Mouse (Mus musculus) kidney, postnatal 25 days (tissue): Measurements from ENCODE around the gene Epha6.

Experiments
- DNase-seq, 2 experiments: peaks; one replicate each; pipeline ENCODE4 v3.0.0; 2021; ENCODE audit warnings: mixed read lengths in 2 of 2

The Epha6 gene

DNA sequence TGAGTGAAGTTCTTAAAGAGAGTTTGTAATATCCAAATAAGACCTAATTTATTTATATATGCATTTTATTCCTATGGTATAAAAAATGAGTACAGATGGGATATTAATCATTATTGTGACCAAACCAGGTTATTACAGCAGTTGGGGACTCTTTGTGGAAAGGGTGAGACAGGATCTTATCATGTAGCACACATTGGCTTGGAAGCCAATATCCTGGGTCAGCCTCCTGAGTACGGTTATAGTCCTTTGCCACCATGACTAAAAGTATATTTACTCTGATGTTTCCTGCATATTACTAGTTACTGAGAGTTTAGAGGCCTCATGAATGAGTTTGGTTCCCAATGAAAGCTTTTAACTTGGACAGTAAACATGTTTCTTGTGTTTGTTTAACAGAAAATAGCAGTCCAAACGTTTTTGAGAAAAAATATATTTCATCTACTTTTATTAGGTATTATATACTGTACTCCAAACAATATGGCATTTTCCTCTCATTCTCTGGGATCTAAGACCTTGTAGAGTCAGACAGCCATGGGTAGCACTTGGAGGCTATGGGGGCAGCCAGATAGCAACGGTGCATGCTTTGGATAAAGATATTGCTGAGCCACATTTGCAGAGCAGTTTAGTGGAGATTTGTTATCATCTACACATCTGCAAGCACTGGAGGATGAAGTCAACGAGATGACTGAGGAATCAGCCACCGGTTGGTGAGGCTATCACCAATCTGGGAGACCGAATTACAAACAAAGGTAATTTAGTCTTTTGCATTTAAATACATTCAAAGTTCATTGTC, 340.4 kb downstream of the Epha6 start:
- DNase-seq, result no peak

GRCm38 (mm10) chr16:60258151-60258635, 347.1 kb downstream of the Epha6 start:
- no peak for DNase-seq

- no peak for DNase-seq
Observed at GRCm38 (mm10) chr16:60257623-60258022, 347.7 kb downstream of the Epha6 start.

GRCm38 (mm10) chr16:60257044-60257443, 348.3 kb downstream of the Epha6 start:
- no peak for DNase-seq

DNA sequence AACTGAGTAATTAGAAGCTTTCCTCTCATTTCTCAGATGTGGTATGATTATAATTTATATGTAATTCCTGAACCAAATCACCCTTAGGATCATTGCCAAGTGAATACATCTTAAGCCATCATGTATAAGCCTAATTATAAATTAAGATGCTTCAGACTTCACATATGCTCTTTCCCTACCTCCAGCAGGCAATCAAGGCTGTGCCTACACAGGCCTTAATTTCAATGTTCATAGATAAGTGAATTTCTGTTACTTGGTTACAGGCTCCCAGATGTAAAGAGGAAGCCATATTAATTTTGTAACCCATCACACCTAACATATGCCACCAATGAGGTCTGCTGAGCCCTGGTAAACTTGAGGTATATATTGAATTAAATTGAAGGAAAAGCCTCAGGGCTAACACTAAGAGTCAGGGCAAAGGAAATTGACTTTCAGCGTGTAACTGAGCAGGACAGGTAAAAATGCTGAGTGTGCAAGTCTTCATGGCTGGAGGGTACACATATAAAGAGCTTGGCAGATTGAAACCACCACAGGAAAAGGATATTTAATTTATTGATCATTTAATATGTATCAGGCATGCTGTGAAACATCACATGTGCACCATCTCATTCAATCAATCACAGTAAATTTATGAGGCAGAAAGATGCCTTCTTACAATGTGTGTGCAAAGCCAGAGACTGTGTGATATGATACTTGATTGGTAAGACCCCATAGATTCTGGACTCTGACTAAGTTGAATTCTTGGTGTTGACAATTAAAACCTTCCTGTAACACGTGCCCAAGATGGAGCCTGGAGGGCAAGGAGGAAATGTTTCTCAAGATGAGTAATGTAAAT, 365.8 kb downstream of the Epha6 start:
- no peak for DNase-seq

DNA sequence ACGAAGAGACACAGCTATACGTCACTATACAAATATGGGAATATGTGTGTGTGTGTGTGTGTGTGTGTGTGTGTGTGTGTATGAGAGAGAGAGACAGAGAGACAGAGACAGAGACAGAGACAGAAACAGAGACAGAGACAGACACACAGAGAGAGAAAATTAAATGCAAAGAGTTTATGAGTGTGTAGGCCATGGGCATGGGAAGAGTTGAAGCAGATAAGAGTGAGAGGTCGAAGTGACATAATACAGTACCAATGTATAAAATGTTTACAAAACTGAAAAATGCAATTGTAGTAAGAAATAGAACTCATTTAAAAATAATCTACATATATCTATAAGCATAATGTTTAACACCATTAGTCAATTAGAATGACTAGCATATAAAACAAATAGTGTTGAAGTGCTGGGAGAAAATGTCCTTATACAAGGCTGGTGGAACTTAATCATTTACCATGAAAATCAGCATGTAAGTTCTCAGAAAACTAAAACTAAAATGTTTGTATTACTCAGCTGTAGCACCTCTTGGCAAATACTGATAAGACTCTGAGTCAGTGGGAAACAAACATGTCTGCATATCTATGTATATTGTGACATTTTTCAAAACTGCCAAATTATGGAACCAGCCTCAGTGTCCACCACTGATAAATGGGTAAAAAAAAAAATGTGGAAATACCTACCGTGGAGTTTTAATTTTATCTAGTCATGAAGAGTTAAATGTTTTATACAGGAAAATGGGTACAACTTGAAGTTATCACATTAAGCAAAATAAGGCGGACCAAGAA, 371.2 kb downstream of the Epha6 start:
- no peak for DNase-seq

DNA sequence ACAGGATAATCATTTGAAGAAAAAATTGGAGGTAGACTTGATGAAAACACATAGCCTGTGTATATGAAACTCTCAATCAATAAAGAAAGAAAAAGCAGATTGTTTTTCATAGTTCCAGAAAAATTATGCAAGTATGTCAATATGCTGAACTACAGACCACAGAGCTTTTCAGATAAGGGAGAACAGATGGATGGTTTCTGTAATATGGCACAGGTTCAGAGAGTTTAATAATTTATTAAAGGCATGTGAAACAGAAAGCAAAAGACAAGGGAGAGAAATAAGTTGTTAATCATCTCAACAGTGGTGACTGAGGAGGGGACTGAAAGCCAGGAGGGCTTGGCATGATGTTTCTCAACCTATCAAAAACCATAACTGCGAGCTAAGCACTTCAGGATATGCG, 372.3 kb downstream of the Epha6 start:
- no peak for DNase-seq

- no peak for DNase-seq
Observed at GRCm38 (mm10) chr16:60209151-60209550, 396.2 kb downstream of the Epha6 start.

- DNase-seq, result no peak
Observed at GRCm38 (mm10) chr16:60175580-60175979, 429.8 kb downstream of the Epha6 start.

GRCm38 (mm10) chr16:60152439-60152838, 452.9 kb downstream of the Epha6 start:
- DNase-seq, result no peak

DNA sequence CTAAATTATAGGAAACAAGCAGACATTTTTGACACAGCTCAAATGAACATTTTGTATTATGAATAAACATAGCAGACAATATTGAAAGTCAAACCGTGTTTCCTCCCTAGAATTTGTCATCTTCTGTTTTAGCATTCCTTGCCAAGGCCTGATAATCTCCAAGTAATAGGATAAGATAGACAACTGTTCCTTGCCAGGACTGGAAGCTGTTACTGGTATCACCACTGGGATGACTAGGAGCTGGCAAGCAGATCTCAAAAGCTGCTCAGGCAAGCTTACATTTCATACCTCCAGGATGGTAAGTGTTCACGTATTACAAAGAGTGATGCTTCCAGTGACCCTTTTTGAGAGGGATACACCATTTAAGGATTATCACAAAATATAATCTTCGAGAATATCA, 461.0 kb downstream of the Epha6 start:
- no peak for DNase-seq

GRCm38 (mm10) chr16:60121435-60121834, 483.9 kb downstream of the Epha6 start:
- no peak for DNase-seq

DNA sequence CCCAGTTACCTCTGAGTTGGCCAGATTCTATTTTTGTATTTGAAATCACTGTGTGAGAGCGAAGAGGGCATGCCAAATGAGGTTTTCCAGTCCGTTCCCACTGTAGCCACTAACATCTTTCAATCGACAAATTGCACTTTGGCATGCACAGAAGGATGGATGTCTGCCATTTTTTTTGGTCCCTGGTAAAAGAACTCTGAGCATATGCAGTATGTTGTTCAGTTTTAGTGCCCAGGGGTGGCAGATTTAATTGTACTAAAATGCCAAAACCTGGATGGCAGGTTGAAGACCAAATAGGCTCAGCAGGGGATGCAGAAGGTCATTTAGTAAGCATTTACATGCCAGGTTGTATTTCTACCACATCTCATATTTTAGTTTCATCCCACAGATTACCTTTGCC, 503.1 kb downstream of the Epha6 start:
- no peak for DNase-seq

- DNase-seq, result no peak
Observed at GRCm38 (mm10) chr16:60095333-60095732, 510.0 kb downstream of the Epha6 start.

GRCm38 (mm10) chr16:60086976-60087375, 518.4 kb downstream of the Epha6 start:
- no peak for DNase-seq

GRCm38 (mm10) chr16:60070457-60071112, 534.7 kb downstream of the Epha6 start:
- no peak for DNase-seq

GRCm38 (mm10) chr16:60043809-60044208, 561.5 kb downstream of the Epha6 start:
- DNase-seq, result no peak

GRCm38 (mm10) chr16:60028381-60028780, 577.0 kb downstream of the Epha6 start:
- DNase-seq, result no peak

DNA sequence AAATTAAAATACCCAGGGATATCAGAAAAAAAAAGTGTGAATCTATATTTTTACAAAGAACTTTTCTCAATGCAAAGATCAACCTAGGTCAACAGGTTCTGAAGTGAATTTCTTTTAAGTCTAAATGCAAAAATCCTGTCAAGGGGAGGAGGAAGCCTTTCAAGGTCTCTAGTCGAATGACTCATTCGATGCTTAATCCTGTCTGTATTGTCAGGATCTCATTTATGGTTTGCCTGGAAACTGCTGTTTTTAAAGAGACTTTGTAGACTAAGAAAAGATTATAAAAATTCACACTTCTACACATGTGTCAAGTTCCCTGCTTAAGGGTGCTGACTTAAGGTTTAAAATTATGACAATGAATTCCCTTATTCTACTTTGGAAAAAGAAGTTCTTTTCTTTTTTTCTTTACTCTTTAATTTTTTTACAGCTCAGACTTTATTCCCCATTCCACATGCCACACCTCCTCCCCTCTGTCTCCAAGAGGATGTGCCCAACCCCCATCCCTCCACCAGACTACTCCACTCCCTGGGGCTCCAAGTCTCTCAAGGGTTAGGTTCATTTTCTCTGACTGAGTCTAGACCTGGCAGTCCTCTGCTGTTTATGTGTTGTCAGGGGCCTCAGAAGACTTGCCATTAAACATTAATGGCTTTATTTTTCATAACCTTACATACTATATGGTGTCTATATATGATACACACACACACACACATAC, 598.3 kb downstream of the Epha6 start:
- DNase-seq, result no peak

DNA sequence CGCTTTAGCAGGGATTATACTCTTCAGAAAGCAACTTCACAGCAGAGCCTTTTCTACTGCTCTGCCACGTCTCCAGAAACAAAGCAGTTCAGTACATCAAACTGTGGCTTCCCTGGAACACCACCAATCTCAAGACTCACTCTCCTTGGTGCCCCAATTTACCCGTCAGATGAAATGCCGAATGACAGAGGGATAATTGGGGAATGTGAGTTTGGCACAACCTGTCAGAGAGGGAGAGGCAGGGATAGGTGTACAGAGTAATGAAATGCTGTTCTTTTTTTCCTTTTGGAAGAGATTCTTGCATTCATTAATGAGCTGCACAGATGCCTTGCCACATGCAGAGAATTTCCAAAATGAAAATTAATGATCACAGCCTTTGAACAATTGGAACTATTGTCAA, 635.5 kb downstream of the Epha6 start:
- DNase-seq, result no peak

- no peak for DNase-seq
Observed at GRCm38 (mm10) chr16:59955731-59956130, 649.6 kb downstream of the Epha6 start.

GRCm38 (mm10) chr16:59923696-59924095, 681.6 kb downstream of the Epha6 start:
- peak; percentile 34 to 38 for DNase-seq
